Mouse (Mus musculus): ENCODE measurements at regions not wholly inside any gene's neighbourhood (a gene's known extent, or its start where the extent isn't known, plus 50 kb on each side); places are given as distances from the start of the nearest gene placed in this dataset.

GRCm38 (mm10) chr14:58538135-58538534, 467.8 kb downstream of the Fgf9 start:
- H3K27me3 ChIP-seq: no peaks in the 10 kb centered on the region
- no peak overlapping the region for H3K4me3 ChIP-seq
- ATAC-seq (ENCODE audit: low FRiP score, low read depth): peak; percentile 86
- no peaks in the 10 kb centered on the region for H3K4me1 ChIP-seq
- no peaks in the 10 kb centered on the region for H3K36me3 ChIP-seq
- no peak overlapping the region for H3K9ac ChIP-seq
- H3K4me2 ChIP-seq (replicated peaks): no peak overlapping the region
- H3K27ac ChIP-seq: no peak overlapping the region
- 70% methylated on average over 6 of the region's 6 CpGs for WGBS
- H3K9me3 ChIP-seq: no peaks in the 10 kb centered on the region

DNA sequence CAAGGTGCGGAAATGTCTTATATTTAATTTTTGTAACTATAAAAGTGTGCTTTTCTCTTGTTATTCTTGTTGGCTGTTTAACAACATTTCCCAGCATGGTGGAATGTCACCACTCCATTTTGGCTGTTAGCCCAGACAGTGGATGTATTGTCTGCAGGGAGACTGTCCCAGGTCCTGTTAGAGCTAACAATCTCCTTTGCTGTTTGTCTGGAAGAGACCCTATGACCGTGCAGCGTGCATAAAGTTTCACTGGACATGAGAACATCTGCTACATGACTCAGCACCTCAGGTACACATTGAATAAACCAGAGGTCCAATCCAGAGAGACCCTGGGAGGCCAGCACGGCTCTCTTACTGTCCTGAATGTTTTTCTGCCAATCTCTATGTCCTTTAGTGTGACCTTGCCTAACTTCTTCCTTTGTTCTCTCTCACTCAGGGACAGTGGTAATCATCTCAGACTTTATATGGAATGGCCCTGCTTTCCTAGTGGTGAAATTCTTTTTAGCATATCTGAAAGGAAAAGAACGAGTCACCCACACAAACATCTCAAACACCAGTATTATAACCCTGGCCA, 450.7 kb downstream of the Fgf9 start:
- H3K9me3 ChIP-seq: no peaks in the 10 kb centered on the region
- 56% methylated on average over 5 of the region's 5 CpGs for WGBS
- no peak for ATAC-seq (ENCODE audit: low FRiP score, low read depth)
- no peak overlapping the region for H3K27ac ChIP-seq
- peaks cover 18% of the 10 kb centered on the region; the same call in 1 of the 2 replicates for H3K4me1 ChIP-seq
- H3K27me3 ChIP-seq: no peaks in the 10 kb centered on the region
- H3K36me3 ChIP-seq: no peaks in the 10 kb centered on the region
- no peak overlapping the region for H3K4me2 ChIP-seq (replicated peaks)
- no peak overlapping the region for H3K9ac ChIP-seq
- H3K4me3 ChIP-seq: no peak overlapping the region

- H3K4me3 ChIP-seq: no peak overlapping the region
- 77% methylated on average over 5 of the region's 5 CpGs for WGBS
- H3K36me3 ChIP-seq: no peaks in the 10 kb centered on the region
- H3K9ac ChIP-seq: no peak overlapping the region
- H3K4me2 ChIP-seq (replicated peaks): no peak overlapping the region
- peaks cover 18% of the 10 kb centered on the region; the same call in 1 of the 2 replicates for H3K4me1 ChIP-seq
- no peak for ATAC-seq (ENCODE audit: low FRiP score, low read depth)
- no peaks in the 10 kb centered on the region for H3K27me3 ChIP-seq
- H3K9me3 ChIP-seq: no peaks in the 10 kb centered on the region
- no peak overlapping the region for H3K27ac ChIP-seq
Measured at GRCm38 (mm10) chr14:58520384-58520783, 450.0 kb downstream of the Fgf9 start.

DNA sequence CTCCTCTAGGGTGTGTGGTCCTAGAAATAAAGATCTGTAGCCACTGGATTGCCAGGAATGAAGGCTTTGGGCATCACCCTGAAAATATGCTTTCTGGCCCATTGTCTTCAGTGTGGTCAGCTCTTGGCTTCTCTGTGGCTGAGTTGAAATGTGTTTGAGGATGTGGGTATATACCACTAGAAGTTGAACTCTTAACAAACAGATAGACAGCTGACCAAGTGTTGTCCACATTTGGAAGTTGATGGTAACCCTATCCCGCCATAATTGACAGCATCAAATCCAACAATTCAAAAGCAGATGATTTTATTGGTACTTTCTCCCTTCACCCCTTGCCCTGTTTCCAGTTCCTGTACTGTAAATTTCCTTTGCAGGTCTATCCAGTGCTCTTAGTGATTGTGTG, 448.7 kb downstream of the Fgf9 start:
- Histone ChIP-seq H3K36me3 (no peaks in the 10 kb centered on the region), H3K4me1 (peaks cover 18% of the 10 kb centered on the region; the same call in 1 of the 2 replicates), H3K9me3 (no peaks in the 10 kb centered on the region), H3K4me2 (replicated peaks) (no peak overlapping the region), H3K27me3 (no peaks in the 10 kb centered on the region), H3K4me3 (no peak overlapping the region), H3K27ac (no peak overlapping the region), H3K9ac (no peak overlapping the region)
- ATAC-seq (ENCODE audit: low FRiP score, low read depth): no peak
- WGBS: 90% methylated on average over 1 of the region's 1 CpGs

DNA sequence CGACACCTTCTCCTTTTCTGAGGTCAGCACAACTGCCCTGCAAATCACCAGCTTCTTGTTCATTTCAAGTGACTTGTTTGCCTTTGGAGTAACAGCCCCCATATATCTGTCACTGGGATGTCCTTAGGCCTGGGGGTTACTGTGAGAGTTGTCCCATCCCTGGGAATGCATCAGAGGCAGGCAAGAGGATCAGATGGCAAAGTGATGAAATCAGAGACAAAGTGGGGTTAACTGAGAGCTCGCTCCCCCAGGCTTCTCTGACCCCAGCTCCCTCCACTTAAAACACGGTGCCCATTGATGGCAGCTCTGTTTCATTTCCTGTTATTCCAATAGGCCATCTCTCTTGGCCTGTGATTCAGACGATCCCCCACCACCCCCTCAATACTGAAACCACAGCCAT, 446.2 kb downstream of the Fgf9 start:
- Histone ChIP-seq H3K36me3 (no peaks in the 10 kb centered on the region), H3K27ac (no peak overlapping the region), H3K4me1 (peaks cover 16% of the 10 kb centered on the region; the same call in 1 of the 2 replicates), H3K27me3 (no peaks in the 10 kb centered on the region), H3K4me2 (replicated peaks) (no peak overlapping the region), H3K9me3 (no peaks in the 10 kb centered on the region), H3K4me3 (no peak overlapping the region), H3K9ac (no peak overlapping the region)
- WGBS: 20% methylated on average over 4 of the region's 4 CpGs
- no peak for ATAC-seq (ENCODE audit: low FRiP score, low read depth)

DNA sequence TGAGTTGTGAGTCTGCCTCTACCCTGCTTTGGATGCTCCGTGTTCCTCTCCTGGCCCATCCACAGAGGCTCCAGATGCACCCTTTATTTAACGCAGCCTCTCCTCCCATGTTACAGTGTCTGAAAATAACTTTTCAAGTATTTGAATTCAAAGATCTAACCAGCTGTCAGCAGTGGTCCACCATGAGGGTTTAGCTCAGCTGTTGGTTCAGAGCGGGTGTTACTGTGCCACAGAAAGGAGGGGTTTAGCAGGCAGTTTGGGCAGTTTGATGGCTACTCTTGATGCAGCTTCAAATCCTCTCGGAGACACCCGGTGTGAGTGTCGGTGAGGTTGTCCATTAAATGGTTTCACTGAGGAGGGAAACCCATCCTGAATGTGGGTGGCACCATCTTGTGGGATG, 441.8 kb downstream of the Fgf9 start:
- H3K27me3 ChIP-seq: no peaks in the 10 kb centered on the region
- WGBS: 86% methylated on average over 6 of the region's 6 CpGs
- no peaks in the 10 kb centered on the region for H3K36me3 ChIP-seq
- no peak overlapping the region for H3K27ac ChIP-seq
- no peak overlapping the region for H3K4me3 ChIP-seq
- H3K9ac ChIP-seq: no peak overlapping the region
- no peaks in the 10 kb centered on the region for H3K9me3 ChIP-seq
- H3K4me1 ChIP-seq: peaks cover 11% of the 10 kb centered on the region; the same call in 1 of the 2 replicates
- no peak overlapping the region for H3K4me2 ChIP-seq (replicated peaks)
- ATAC-seq (ENCODE audit: low FRiP score, low read depth): no peak

DNA sequence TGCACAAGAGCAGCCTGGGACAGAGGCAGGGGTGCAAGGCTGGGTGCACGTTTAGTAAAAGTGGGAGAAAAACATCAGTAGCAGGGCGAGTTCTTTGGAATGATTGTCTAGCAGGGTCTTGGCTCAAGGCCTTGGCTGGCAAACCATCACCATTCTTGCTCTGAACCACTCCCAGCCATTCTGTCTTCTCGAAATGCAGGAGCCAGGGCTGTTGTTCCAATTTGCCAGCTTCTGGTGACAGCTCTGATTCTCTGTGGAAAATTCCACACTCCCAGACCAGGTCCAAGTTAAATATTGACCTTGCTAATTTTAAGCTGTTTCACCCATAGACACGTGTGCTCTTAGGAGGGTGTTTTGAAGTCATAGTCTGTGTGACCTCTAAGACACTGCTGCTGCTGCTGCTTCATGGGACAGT, 441.2 kb downstream of the Fgf9 start:
- WGBS: 79% methylated on average over 4 of the region's 4 CpGs
- H3K4me3 ChIP-seq: no peak overlapping the region
- H3K4me2 ChIP-seq (replicated peaks): no peak overlapping the region
- no peak for ATAC-seq (ENCODE audit: low FRiP score, low read depth)
- H3K36me3 ChIP-seq: no peaks in the 10 kb centered on the region
- no peaks in the 10 kb centered on the region for H3K27me3 ChIP-seq
- H3K9me3 ChIP-seq: no peaks in the 10 kb centered on the region
- H3K27ac ChIP-seq: no peak overlapping the region
- H3K9ac ChIP-seq: no peak overlapping the region
- 0 out of 2 replicates have a peak, but pooled peaks cover 6% of the 10 kb centered on the region for H3K4me1 ChIP-seq

GRCm38 (mm10) chr14:58510790-58511189, 440.4 kb downstream of the Fgf9 start:
- Histone ChIP-seq H3K27ac (no peak overlapping the region), H3K9ac (no peak overlapping the region), H3K4me1 (0 out of 2 replicates have a peak, but pooled peaks cover 5% of the 10 kb centered on the region), H3K4me2 (replicated peaks) (no peak overlapping the region), H3K27me3 (no peaks in the 10 kb centered on the region), H3K36me3 (no peaks in the 10 kb centered on the region), H3K4me3 (no peak overlapping the region), H3K9me3 (no peaks in the 10 kb centered on the region)
- ATAC-seq (ENCODE audit: low FRiP score, low read depth): no peak
- WGBS: 76% methylated on average over 4 of the region's 4 CpGs

- Histone ChIP-seq H3K4me2 (replicated peaks) (no peak overlapping the region), H3K27ac (no peak overlapping the region), H3K9me3 (no peaks in the 10 kb centered on the region), H3K27me3 (no peaks in the 10 kb centered on the region), H3K4me1 (0 out of 2 replicates have a peak, but pooled peaks cover 5% of the 10 kb centered on the region), H3K9ac (no peak overlapping the region), H3K36me3 (no peaks in the 10 kb centered on the region), H3K4me3 (no peak overlapping the region)
- 55% methylated on average over 4 of the region's 4 CpGs for whole genome bisulfite sequencing
- ATAC-seq (ENCODE audit: low FRiP score, low read depth): no peak
Measured at GRCm38 (mm10) chr14:58509106-58509505, 438.8 kb downstream of the Fgf9 start.

GRCm38 (mm10) chr14:58506490-58506889, 436.1 kb downstream of the Fgf9 start:
- WGBS: 65% methylated on average over 3 of the region's 3 CpGs
- no peaks in the 10 kb centered on the region for H3K9me3 ChIP-seq
- H3K4me1 ChIP-seq: 0 out of 2 replicates have a peak, but pooled peaks cover 5% of the 10 kb centered on the region
- no peak overlapping the region for H3K4me3 ChIP-seq
- no peak overlapping the region for H3K4me2 ChIP-seq (replicated peaks)
- H3K9ac ChIP-seq: no peak overlapping the region
- H3K27me3 ChIP-seq: no peaks in the 10 kb centered on the region
- H3K27ac ChIP-seq: no peak overlapping the region
- ATAC-seq (ENCODE audit: low FRiP score, low read depth): no peak
- no peaks in the 10 kb centered on the region for H3K36me3 ChIP-seq

GRCm38 (mm10) chr14:58505841-58506240, 435.5 kb downstream of the Fgf9 start:
- ATAC-seq (ENCODE audit: low FRiP score, low read depth): no peak
- Histone ChIP-seq H3K27ac (no peak overlapping the region), H3K4me1 (0 out of 2 replicates have a peak, but pooled peaks cover 5% of the 10 kb centered on the region), H3K9ac (no peak overlapping the region), H3K9me3 (no peaks in the 10 kb centered on the region; the same call in 1 of the 2 replicates), H3K36me3 (no peaks in the 10 kb centered on the region), H3K27me3 (no peaks in the 10 kb centered on the region), H3K4me2 (replicated peaks) (no peak overlapping the region), H3K4me3 (no peak overlapping the region)

- no peak for ATAC-seq (ENCODE audit: low FRiP score, low read depth)
- peaks cover 13% of the 10 kb centered on the region for H3K4me1 ChIP-seq
- no peak overlapping the region for H3K9ac ChIP-seq
- 89% methylated on average over 8 of the region's 8 CpGs for WGBS
- no peaks in the 10 kb centered on the region; the same call in 1 of the 2 replicates for H3K9me3 ChIP-seq
- H3K4me2 ChIP-seq (replicated peaks): no peak overlapping the region
- no peak overlapping the region for H3K27ac ChIP-seq
- no peak overlapping the region for H3K4me3 ChIP-seq
- no peaks in the 10 kb centered on the region for H3K36me3 ChIP-seq
- H3K27me3 ChIP-seq: no peaks in the 10 kb centered on the region
Measured at GRCm38 (mm10) chr14:58502890-58503289, 432.5 kb downstream of the Fgf9 start.

GRCm38 (mm10) chr14:58500014-58500413, 429.7 kb downstream of the Fgf9 start:
- ATAC-seq (ENCODE audit: low FRiP score, low read depth): peak; percentile 36; the same call in 1 of the 2 replicates
- Histone ChIP-seq H3K9ac (no peak overlapping the region), H3K4me3 (no peak overlapping the region), H3K4me2 (replicated peaks) (peak overlapping the region; percentile 14), H3K27ac (no peak overlapping the region; the same call in 1 of the 2 replicates), H3K36me3 (no peaks in the 10 kb centered on the region), H3K9me3 (no peaks in the 10 kb centered on the region; the same call in 1 of the 2 replicates), H3K27me3 (no peaks in the 10 kb centered on the region), H3K4me1 (peaks cover 13% of the 10 kb centered on the region)
- 12% methylated on average over 2 of the region's 2 CpGs for WGBS

Measured in limb, embryonic 13.5 days (tissue).